Mouse (Mus musculus) fibroblast of lung, adult 2 months (primary cell): ENCODE results near the gene Tex12.
A peak's percentile ranks its signal among the peaks of the same experiment; 100 is the strongest.

Source experiments
- DNase-seq: peaks from one replicate; pipeline ENCODE4 v3.0.0-alpha.2; 2011; ENCODE audit warnings: low read depth

Tex12 gene

GRCm38 (mm10) chr9:50555094-50555446 lies 6.1 kb downstream of the Tex12 start, which contains the start of gene Bco2:
TSS of gene Bco2 (minus strand) at chr9:50555181.
- no peak for DNase-seq

GRCm38 (mm10) chr9:50554241-50555093 lies 6.7 kb downstream of the Tex12 start, which contains the start of gene Il18:
TSS of gene Il18 (plus strand) at chr9:50554827.
- DNase-seq, result peak; percentile 76

- DNase-seq, result no peak
These were observed 7.6 kb downstream of the Tex12 start for GRCm38 (mm10) chr9:50553547-50553946.

- DNase-seq, result no peak
These were observed 8.9 kb downstream of the Tex12 start for GRCm38 (mm10) chr9:50552206-50552605.

- DNase-seq, result no peak
These were observed 12.2 kb downstream of the Tex12 start for GRCm38 (mm10) chr9:50548936-50549335.

- DNase-seq, result no peak
These were observed 13.2 kb downstream of the Tex12 start for GRCm38 (mm10) chr9:50547859-50548478.

- peak; percentile 42 for DNase-seq
These were observed 18.7 kb downstream of the Tex12 start for GRCm38 (mm10) chr9:50542401-50542800.

- DNase-seq, result no peak
These were observed 21.0 kb downstream of the Tex12 start for GRCm38 (mm10) chr9:50540170-50540569.

GRCm38 (mm10) chr9:50537295-50537694 lies 23.8 kb downstream of the Tex12 start:
- no peak for DNase-seq

- no peak for DNase-seq
These were observed 24.5 kb downstream of the Tex12 start for GRCm38 (mm10) chr9:50536603-50537135.

- no peak for DNase-seq
These were observed 25.2 kb downstream of the Tex12 start for GRCm38 (mm10) chr9:50535930-50536329.

- DNase-seq, result no peak
These were observed 27.3 kb downstream of the Tex12 start for GRCm38 (mm10) chr9:50533791-50534190.

- DNase-seq, result no peak
These were observed 27.8 kb downstream of the Tex12 start for GRCm38 (mm10) chr9:50533328-50533727.

GRCm38 (mm10) chr9:50530890-50531289 lies 30.2 kb downstream of the Tex12 start:
- no peak for DNase-seq

- peak; percentile 92 for DNase-seq
These were observed 32.7 kb downstream of the Tex12 start, which contains the start of gene Pts for GRCm38 (mm10) chr9:50528293-50528892. TSS of gene Pts (minus strand) at chr9:50528724.

GRCm38 (mm10) chr9:50527860-50528259 lies 33.3 kb downstream of the Tex12 start:
- no peak for DNase-seq

- DNase-seq, result no peak
These were observed 35.5 kb downstream of the Tex12 start for GRCm38 (mm10) chr9:50525585-50525984.

- DNase-seq, result no peak
These were observed 36.2 kb downstream of the Tex12 start for GRCm38 (mm10) chr9:50524936-50525335.

GRCm38 (mm10) chr9:50522574-50522973 lies 38.6 kb downstream of the Tex12 start:
- no peak for DNase-seq

- no peak for DNase-seq
These were observed 39.6 kb downstream of the Tex12 start for GRCm38 (mm10) chr9:50521562-50521961.

GRCm38 (mm10) chr9:50520748-50521147 lies 40.4 kb downstream of the Tex12 start:
- no peak for DNase-seq

- no peak for DNase-seq
These were observed 42.3 kb downstream of the Tex12 start for GRCm38 (mm10) chr9:50518781-50519180.

- DNase-seq, result no peak
These were observed 45.7 kb downstream of the Tex12 start for GRCm38 (mm10) chr9:50515462-50515861.
